Mouse (Mus musculus) urinary bladder, adult 18-20 months (tissue): ENCODE measurements around the gene Nme1.
"Not testable (repeated sequence)": the region's sequence is repeated elsewhere in the genome, so short reads cannot be mapped to it uniquely, and the experiment has no call there.

Experiments used
- DNase-seq, 2 experiments: peaks; one replicate each; pipeline ENCODE4 v3.0.0; 2022; ENCODE audit warnings: low spot score in 2 of 2, mixed read lengths in 2 of 2

Gene Nme1

DNA sequence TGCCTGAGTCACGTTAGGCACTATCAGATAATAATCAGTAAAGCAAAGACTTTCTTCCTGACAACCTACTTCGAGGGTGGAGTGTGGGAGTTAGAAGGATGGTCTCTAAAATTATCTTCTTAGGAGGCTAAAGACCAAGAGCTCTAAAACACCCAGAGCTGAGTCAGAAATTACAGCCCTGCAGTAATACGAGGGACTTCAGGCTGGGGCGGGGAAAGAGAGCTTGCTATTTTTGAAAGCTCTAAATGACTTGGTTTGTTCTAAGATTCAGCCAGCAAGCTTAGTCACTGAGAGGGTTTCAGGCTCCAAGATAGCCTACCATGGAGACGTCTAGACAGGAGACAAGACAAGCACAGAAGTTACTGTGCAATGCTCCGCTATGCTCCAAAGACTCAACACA, 2.9 kb downstream of the Nme1 start:
- DNase-seq, result no peak

DNA sequence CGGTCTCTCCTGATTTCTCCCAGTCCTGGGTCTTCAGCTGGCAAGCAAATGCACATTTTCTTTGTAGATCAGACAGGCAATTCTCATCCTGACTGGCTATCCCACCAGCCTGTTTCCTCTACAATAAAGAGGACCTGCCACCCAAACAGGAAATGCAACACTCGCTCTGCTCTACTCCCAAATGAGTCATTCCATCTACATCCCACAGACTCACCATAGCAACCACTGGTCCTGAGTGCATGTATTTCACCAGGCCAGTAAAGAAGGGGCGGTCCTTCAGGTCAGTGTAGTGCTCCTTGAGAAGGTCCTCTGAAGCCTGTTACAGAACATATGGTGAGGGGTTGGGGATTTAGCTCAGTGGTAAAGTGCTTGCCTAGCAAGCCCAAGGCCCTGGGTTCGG, 5.3 kb downstream of the Nme1 start:
- DNase-seq, result no peak

DNA sequence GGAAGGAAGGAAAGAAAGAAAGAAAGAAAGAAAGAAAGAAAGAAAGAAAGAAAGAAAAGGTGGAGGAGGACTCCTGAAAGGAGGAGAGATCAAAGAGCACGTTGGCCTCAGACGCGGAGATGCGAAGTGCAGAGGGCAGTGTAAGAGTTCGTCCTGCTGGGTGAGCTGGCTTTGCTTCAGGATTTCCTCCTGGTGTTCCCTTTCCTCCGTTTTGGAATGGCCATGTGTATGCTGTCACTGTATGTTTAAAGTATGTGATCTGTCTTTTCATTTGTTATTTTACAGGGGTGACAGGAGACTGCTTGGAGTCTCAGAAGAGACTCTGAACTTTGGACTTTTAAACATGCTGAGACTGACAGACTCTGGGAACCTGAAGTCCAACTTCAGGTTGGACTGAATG, 6.8 kb downstream of the Nme1 start:
- no peak for DNase-seq

DNA sequence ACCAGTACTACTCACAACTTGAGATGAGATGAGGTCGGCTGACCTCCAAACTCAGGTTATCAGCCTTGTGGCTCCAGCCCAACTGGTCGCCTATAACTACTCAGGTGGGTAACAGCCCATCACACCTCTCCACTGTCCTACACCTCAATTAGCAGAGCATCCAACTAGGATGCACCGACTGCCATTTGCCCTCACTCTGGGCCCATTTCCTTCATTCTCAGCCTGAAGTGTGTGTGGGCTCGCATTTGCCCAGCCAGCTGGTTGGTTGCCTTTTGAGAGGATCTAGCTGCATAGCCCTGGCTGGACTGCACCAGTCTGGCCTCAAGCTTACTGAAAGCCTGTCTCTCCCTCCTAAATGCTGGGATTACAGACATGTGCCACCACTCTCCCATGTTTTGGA, 10.6 kb downstream of the Nme1 start:
- no peak for DNase-seq

DNA sequence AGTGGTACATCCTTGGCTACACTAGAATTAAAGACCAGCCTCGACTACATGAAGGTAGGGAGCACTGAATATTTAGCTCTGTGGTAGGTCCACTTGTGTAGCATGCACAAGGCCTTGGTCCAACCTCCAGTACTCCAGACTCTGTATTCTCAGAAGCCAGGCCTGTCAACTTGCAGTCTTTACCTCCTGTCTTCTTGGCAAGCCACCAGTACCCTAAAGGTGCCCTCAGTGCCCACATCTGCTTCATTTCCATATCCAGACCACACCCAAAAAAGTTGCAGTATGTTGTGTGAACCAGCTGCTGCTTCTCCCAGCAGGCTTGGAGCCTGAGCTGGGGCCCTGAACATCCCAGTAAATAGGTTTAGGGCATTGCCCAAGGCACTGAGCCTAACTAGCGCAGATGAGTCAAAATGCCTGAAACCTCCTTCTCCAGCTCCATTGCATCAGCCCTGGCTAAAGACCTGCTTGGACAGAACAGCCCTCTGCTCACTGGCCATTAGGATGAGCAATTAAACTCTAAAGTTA, 11.2 kb downstream of the Nme1 start:
- no peak for DNase-seq

DNA sequence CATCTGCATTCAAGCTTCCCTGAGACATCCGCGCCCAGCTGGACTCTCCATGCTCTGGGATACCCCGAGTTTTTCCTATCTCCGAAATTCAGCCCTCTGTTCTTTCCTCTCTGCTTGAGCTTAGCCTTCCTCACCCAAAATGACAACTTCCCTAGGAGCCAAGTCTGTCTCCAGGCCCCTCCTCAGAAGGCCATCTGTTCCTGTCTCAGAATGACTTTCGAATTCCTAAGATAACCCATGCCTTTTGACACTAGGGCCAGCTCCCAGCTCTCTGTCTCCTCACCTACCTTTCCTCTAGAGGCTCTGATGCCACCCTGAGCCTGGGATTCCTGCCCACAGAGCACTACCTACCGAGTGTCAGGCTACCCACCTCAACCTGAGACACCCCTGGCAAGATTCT, 12.2 kb downstream of the Nme1 start, which contains the start of gene Nme2:
Gene Nme2, minus strand, starts transcription at position 101 of the 400 bp plus-strand sequence.
- no peak for DNase-seq

DNA sequence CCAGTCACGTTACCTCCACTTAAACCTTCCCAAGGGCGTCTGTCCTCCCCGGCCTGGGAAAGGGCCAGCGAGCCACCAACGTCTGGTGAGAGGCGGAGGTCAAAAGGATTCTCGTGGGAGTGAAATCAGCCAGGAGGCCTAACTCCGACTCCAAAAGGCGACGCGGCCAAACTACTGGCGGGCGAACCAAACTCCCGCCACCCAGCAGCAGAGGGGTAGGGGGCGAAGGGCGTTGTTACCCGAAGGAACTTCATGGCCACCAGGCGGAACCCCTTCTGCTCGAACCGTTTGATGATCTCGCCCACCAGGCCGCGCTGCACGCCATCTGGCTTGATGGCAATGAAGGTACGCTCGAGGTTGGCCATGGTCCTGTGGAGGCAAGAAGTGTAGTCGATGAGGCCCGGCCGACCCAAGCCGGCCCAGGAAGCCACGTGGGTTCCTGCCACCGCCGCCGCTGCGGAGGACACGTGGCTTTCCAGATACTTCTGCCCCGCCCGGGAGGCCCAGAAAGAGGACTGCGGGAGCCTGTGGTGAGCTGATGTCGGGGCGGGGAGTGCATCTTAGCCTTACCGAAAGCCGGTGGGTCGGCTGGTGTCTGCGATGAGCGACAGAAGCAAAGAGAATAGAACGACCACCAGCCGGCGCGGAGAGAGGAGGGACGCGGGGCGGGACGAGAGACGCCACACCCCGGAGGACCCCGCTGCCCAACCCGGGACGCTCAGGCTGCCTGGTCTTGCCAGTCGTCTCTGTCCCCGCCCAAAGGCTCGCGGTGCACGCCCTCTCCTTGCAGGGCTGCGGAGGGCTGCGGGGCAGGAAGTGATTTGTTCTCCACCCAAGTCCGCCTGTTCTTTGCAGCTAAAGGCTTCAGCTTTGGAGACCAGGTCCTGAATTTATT, 12.8 kb downstream of the Nme1 start:
- DNase-seq, result peak; percentile 90 to 92

DNA sequence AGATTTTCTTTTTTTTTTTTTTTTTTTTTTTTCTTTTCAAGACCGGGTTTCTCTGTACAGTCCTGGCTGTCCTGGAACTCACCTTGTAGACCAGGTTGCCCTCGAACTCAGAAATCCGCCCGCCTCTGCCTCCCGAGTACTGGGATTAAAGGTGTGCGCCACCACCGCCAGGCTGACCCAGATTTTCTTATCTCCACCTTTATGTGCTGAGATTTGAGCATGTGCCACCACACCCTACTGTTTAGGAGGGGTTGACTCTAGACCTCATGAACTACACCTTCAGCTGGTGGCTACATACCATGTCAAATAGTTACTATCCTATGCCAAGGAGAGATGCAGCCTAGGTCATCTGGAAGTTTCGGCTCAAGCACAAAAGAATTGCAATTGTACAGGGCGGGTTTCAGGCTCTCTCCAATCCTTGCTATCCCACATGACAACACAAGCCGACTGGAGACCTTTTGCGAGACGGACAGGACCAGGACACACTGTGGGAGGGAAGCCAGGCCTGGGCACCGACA, 13.5 kb downstream of the Nme1 start:
- DNase-seq, result no peak

DNA sequence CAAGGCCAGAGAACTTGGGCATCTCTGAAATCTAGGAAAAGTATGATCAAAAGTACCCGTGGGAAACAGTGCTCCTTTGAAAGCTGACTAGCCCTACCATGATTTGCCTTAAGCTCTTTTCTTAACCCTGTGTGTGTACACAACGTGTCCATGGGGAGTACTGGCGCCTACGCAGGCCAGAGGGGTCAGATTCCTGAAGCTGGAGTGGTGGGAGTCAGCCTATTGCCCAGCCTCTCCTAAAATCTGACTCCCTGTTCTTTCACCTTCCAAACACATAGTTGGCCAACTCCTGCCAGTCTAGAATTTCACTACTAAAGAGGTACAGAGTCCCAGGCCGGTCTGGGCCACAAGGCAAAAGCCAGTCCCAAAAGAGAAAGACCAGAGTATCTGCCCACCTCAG, 15.9 kb downstream of the Nme1 start:
- DNase-seq, result no peak

DNA sequence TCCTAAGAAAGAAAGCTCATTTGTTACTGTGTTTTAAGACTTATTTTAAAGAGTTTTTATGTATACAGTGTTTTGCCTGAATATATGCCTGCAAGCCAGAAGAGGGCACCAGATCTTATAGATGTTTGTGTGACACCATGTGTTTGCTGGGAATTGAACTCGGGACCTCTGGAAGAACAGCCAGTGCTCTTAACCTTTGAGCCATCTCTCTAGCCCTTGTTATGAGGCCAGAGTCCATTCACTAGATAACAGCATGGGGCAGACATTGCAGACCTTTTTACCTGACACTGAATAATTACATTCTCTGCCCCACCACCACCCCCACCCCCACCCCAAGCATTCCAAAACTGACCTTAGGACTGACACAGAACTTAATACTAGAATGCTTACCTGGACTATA, 18.3 kb downstream of the Nme1 start:
- no peak for DNase-seq

DNA sequence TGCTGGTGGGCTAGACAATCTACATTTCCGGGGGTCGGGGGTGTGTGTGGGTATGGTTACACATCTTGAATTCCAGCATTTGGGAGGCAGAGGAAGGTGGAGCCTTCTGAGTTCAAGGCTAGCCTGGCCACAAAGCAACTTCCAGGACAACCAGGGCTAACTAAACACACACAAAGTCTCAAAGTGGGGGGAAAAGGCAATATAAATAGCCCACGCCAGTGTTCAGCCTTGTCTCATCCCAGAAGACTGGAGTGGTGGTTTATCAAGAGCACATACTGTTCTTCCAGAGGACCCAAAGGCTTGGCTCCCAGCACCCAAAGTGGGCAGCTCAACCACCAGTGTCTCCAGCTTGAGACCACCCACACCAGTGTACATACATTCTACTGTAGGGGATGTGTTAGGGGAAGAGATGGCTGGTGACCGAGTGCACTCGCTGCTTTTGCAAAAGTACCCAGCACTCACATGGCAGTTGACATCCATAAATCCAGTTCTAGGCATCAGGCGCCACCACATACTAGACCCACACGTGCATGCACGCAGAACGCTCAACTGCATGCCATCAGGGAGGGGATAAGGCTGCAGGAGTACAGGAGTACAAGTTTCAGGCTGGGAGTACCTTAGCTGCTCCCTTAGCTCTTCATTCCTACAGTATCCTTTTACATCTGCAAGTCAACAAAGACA, 19.3 kb downstream of the Nme1 start:
- DNase-seq, result no peak

DNA sequence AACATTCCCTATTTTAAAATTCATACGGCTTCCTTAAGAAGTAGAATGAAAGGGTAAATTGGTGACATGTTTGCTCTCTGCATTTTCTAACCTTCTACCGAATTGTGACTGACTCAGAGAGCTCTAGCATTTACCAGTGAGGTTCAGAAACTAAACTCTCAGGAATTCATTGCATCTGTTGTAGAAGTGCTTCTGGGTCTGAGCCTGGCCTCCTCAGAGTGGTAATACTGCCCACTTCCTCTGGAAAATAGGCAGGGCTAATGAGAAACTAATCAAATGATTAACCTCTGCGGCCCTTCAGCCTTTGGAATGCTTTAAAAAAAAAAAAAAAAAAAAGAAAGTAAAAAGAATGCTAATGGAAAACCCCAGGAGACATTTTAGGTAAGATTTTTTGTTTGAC, 23.3 kb downstream of the Nme1 start:
- no peak for DNase-seq

DNA sequence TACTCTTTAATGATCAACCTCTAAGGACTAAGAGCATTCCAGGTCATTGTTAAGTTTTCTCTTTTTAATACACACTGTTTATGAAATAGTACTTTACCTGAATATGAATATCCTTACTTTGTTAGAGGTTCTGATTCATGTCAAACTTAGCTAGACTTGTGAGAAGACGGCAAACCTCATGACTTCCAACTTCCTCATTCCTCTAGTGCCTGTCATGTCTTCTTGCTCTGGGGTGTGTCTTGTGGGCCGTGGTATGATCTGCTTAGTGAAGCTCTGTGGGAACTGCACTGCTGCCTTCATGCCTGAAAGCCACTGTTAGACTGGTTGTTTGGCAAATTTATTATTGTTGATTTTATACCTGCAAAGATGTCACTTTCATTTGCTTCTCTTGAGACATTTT, 27.4 kb downstream of the Nme1 start:
- DNase-seq, result no peak

DNA sequence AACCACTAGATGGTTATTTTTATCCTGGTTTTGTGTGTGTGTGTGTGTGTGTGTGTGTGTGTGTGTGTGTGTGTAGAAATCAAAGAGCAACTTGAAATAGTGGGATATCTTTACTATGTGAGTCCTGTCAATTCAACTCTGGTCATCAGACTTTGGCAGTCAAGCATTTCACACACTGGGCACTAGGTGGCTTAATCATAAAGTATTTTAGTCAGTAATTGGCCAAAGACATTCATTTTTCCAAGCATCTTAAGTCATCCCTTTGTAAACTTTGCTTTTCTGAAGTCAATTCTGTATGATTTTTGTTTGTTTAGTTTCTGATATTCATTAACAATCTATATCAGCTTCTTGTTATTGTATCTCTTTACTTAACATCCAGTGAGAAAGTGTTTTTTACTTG, 39.2 kb downstream of the Nme1 start:
- DNase-seq, result no peak

DNA sequence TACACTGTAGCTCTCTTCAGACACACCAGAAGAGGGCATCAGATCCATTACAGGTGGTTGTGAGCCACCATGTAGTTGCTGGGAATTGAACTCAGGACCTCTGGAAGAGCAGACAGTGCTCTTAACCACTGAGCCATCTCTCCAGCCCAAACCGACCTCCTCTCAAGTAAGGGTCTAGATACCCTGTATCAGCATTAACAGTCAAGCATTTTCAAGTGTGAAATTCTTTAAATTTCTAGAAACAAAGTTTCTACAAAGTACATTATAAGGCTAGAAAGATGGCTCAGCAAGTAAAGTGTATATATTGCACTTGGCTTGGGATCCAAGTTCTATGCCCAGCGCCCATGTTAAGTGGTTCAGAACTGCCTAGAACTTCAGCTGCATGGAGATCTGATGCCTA, 53.3 kb downstream of the Nme1 start:
- DNase-seq, result not testable (repeated sequence)

DNA sequence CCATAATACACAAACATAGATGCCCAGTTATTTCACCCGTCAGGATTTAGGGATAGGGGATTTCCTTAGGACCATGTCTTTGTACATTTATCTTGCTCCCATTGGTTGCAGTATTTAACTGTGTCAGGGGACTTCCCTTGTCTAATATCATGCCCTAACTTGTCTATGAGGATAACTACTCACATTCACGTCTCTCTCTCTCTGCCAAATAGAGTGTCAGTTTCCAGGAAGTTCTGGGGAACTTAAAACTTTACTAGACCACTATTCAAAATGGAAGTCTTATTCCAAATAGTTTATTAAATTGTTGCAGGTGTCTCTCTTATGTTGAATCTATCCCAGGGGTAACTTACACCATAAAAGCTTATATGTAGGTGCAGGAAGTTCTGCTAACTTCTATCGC, 56.7 kb downstream of the Nme1 start:
- DNase-seq, result no peak

DNA sequence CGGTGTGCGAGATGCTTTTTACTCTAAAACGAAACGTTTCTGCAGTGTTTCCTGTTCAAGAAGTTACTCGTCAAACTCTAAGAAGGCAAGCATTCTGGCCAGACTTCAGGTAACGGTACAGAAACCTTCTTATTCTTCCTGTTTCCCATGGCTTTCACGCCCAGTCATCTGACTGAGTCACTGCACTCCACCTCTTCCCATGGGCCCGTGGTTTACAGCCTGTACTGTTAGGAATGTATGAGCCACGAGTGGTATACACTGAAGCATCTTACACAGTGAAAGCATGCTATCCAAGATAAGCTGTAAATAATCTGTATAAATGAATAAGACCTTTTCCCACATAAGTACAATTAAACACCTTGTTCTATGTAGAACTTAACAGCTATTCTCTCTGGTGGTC, 59.5 kb downstream of the Nme1 start:
- no peak for DNase-seq

DNA sequence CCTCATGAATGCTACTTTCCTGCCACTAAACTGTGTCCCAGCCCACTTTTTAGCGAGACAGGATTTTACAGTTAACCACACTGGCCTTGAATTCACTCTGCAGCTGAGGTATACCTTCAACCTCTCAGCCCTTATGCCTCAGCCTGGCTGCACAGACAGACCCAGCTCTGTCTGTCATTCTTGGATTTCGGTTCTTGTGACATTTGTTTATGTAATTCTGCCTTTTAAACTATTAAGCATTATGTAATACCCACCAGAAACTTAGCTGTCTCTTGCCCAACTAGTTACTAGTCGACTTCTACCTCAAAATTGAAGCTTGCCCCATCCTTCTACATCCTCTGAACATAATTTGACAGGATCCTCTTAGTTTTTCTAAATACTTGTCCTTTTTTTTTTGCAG, 60.5 kb downstream of the Nme1 start:
- DNase-seq, result no peak
